Mouse (Mus musculus): ENCODE measurements at regions not wholly inside any gene's neighbourhood (a gene's known extent, or its start where the extent isn't known, plus 50 kb on each side); places are given as distances from the start of the nearest gene placed in this dataset.
A peak's percentile ranks its signal among the peaks of the same experiment; 100 is the strongest.
"Not testable (repeated sequence)": the region's sequence is repeated elsewhere in the genome, so short reads cannot be mapped to it uniquely, and the experiment has no call there.

DNA sequence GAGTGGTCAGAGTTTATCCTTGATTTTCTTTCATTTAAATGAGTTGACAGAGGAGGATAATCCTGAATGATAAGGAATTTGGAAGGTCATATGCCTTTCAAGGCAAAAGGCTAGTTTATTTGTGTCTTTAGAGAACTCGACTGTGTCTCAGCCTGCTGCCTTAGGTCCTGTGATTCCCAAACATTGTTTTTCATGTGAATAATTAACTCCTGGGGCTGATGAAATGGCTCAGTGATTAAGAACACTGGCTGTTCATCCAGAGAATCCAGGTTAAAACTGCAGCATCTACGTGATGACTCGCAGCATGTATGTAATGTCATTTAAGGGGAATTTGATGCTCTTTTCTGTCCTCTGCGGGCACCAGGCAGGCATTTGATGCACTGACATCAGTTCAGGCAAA is 1004.2 kb downstream of the Adgrl3 start:
- no peak for TF ChIP-seq CTCF (IDR thresholded peaks at IDR 0.05)
- TF ChIP-seq EP300 (IDR thresholded peaks at IDR 0.05), result no peak
- Histone ChIP-seq H3K9me3 (ENCODE audit: low read length) (no peaks in the 10 kb centered on the region), H3K4me2 (replicated peaks; ENCODE audit: low read depth, low read length) (no peak overlapping the region), H3K9ac (replicated peaks; ENCODE audit: low read depth) (no peak overlapping the region), H3K27me3 (replicated peaks; ENCODE audit: insufficient read depth, low read length) (no peaks in the 10 kb centered on the region), H3K4me1 (ENCODE audit: insufficient read depth, low read depth, low read length) (no peaks in the 10 kb centered on the region), H3K36me3 (ENCODE audit: insufficient read depth, low read length) (no peaks in the 10 kb centered on the region), H3K4me3 (ENCODE audit: low read depth, low read length) (no peak overlapping the region), H3K27ac (ENCODE audit: low read length) (no peak overlapping the region)
- DNase-seq (ENCODE audit: low spot score) (no peak), ATAC-seq (no peak)
- 57% methylated on average over 4 of the region's 4 CpGs for WGBS

- H3K4me1 ChIP-seq (ENCODE audit: insufficient read depth, low read depth, low read length), result no peaks in the 10 kb centered on the region
- ATAC-seq (no peak), DNase-seq (ENCODE audit: low spot score) (no peak)
- no peak for TF ChIP-seq CTCF (IDR thresholded peaks at IDR 0.05)
- no peaks in the 10 kb centered on the region for H3K36me3 ChIP-seq (ENCODE audit: insufficient read depth, low read length)
- 72% methylated on average over 7 of the region's 7 CpGs for WGBS
- H3K9ac ChIP-seq (replicated peaks; ENCODE audit: low read depth), result no peak overlapping the region
- H3K27ac ChIP-seq (ENCODE audit: low read length), result no peak overlapping the region
- H3K9me3 ChIP-seq (ENCODE audit: low read length), result no peaks in the 10 kb centered on the region
- H3K27me3 ChIP-seq (replicated peaks; ENCODE audit: insufficient read depth, low read length), result no peaks in the 10 kb centered on the region
- H3K4me2 ChIP-seq (replicated peaks; ENCODE audit: low read depth, low read length), result no peak overlapping the region
- H3K4me3 ChIP-seq (ENCODE audit: low read depth, low read length), result no peak overlapping the region
Measured at GRCm38 (mm10) chr5:82034776-82035175, 1014.8 kb downstream of the Adgrl3 start.

- 44% methylated on average over 2 of the region's 2 CpGs for WGBS
- H3K4me2 ChIP-seq (replicated peaks; ENCODE audit: low read depth, low read length), result no peak overlapping the region
- no peaks in the 10 kb centered on the region for H3K9me3 ChIP-seq (ENCODE audit: low read length)
- TF ChIP-seq EP300 (IDR thresholded peaks at IDR 0.05) (no peak), CTCF (IDR thresholded peaks at IDR 0.05) (no peak)
- no peak overlapping the region for H3K9ac ChIP-seq (replicated peaks; ENCODE audit: low read depth)
- no peaks in the 10 kb centered on the region for H3K27me3 ChIP-seq (replicated peaks; ENCODE audit: insufficient read depth, low read length)
- H3K36me3 ChIP-seq (ENCODE audit: insufficient read depth, low read length), result no peaks in the 10 kb centered on the region
- H3K4me1 ChIP-seq (ENCODE audit: insufficient read depth, low read depth, low read length), result no peaks in the 10 kb centered on the region
- DNase-seq (ENCODE audit: low spot score) (peak; percentile 23), ATAC-seq (no peak)
- no peak overlapping the region for H3K27ac ChIP-seq (ENCODE audit: low read length)
- no peak overlapping the region for H3K4me3 ChIP-seq (ENCODE audit: low read depth, low read length)
Measured at GRCm38 (mm10) chr5:82046106-82046505, 1026.2 kb downstream of the Adgrl3 start.

DNA sequence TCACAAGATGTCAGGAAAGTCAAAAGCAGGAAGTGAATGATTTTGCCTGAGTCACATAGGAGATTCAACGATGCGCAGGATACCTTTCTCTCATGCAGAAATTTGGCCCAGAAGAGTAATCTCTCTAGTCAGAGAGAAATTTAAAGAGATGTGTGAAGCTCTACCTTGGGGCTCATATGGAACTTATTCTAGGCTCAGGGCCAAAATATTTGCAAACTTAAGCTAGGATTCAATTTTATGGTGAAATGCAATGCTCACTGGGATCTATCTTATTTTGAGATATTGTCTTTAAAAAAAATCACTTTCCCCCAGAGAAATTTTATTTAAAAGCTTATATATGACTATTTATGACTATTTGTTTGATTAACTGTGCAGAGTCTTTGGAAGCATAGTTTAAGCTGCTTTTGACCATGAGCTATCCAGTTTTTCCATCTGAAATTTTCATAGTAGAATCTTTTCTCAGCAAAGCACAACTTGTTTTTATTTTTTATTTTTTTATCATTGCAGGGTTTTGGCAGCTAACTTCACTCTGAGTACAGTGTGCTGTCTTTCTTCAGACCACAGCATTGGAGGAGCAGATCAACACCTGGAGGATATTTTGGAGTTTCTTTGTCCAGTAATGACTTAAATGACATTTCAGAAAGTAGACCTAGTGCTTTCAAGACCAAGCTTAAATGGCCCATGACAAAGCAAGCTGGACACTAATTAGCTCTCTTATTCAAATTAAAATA is 1039.3 kb downstream of the Adgrl3 start:
- no peaks in the 10 kb centered on the region for H3K4me1 ChIP-seq (ENCODE audit: insufficient read depth, low read depth, low read length)
- no peak overlapping the region for H3K4me3 ChIP-seq (ENCODE audit: low read depth, low read length)
- H3K9ac ChIP-seq (replicated peaks; ENCODE audit: low read depth), result no peak overlapping the region
- WGBS, result 95% methylated on average over 2 of the region's 2 CpGs
- no peak overlapping the region for H3K4me2 ChIP-seq (replicated peaks; ENCODE audit: low read depth, low read length)
- H3K27ac ChIP-seq (ENCODE audit: low read length), result no peak overlapping the region
- no peaks in the 10 kb centered on the region for H3K9me3 ChIP-seq (ENCODE audit: low read length)
- H3K36me3 ChIP-seq (ENCODE audit: insufficient read depth, low read length), result no peaks in the 10 kb centered on the region
- no peak for DNase-seq (ENCODE audit: low spot score)
- TF ChIP-seq EP300 (IDR thresholded peaks at IDR 0.05), result no peak
- no peak for TF ChIP-seq CTCF (IDR thresholded peaks at IDR 0.05)
- H3K27me3 ChIP-seq (replicated peaks; ENCODE audit: insufficient read depth, low read length), result no peaks in the 10 kb centered on the region
- ATAC-seq, result no peak

GRCm38 (mm10) chr5:82060679-82061078 is 1040.7 kb downstream of the Adgrl3 start:
- Histone ChIP-seq H3K4me2 (replicated peaks; ENCODE audit: low read depth, low read length) (no peak overlapping the region), H3K4me3 (ENCODE audit: low read depth, low read length) (no peak overlapping the region), H3K9ac (replicated peaks; ENCODE audit: low read depth) (no peak overlapping the region), H3K27ac (ENCODE audit: low read length) (no peak overlapping the region), H3K27me3 (replicated peaks; ENCODE audit: insufficient read depth, low read length) (no peaks in the 10 kb centered on the region), H3K9me3 (ENCODE audit: low read length) (no peaks in the 10 kb centered on the region), H3K4me1 (ENCODE audit: insufficient read depth, low read depth, low read length) (no peaks in the 10 kb centered on the region), H3K36me3 (ENCODE audit: insufficient read depth, low read length) (no peaks in the 10 kb centered on the region)
- ATAC-seq (no peak), DNase-seq (ENCODE audit: low spot score) (peak; percentile 23)
- WGBS, result 59% methylated on average over 1 of the region's 1 CpGs
- TF ChIP-seq CTCF (IDR thresholded peaks at IDR 0.05) (peak; percentile 58), EP300 (IDR thresholded peaks at IDR 0.05) (no peak)

GRCm38 (mm10) chr5:82069221-82069620 is 1049.3 kb downstream of the Adgrl3 start:
- not testable (repeated sequence) for H3K4me1 ChIP-seq (ENCODE audit: insufficient read depth, low read depth, low read length); H3K27me3 ChIP-seq (replicated peaks; ENCODE audit: insufficient read depth, low read length); H3K9ac ChIP-seq (replicated peaks; ENCODE audit: low read depth); H3K36me3 ChIP-seq (ENCODE audit: insufficient read depth, low read length); H3K27ac ChIP-seq (ENCODE audit: low read length); H3K4me3 ChIP-seq (ENCODE audit: low read depth, low read length); DNase-seq (ENCODE audit: low spot score); H3K9me3 ChIP-seq (ENCODE audit: low read length); H3K4me2 ChIP-seq (replicated peaks; ENCODE audit: low read depth, low read length); ATAC-seq
- 83% methylated on average over 13 of the region's 13 CpGs for WGBS

- TF ChIP-seq CTCF (IDR thresholded peaks at IDR 0.05) (no peak), EP300 (IDR thresholded peaks at IDR 0.05) (no peak)
- Histone ChIP-seq H3K36me3 (ENCODE audit: insufficient read depth, low read length) (no peaks in the 10 kb centered on the region), H3K4me3 (ENCODE audit: low read depth, low read length) (no peak overlapping the region), H3K27ac (ENCODE audit: low read length) (no peak overlapping the region), H3K9me3 (ENCODE audit: low read length) (no peaks in the 10 kb centered on the region), H3K27me3 (replicated peaks; ENCODE audit: insufficient read depth, low read length) (no peaks in the 10 kb centered on the region), H3K9ac (replicated peaks; ENCODE audit: low read depth) (no peak overlapping the region), H3K4me1 (ENCODE audit: insufficient read depth, low read depth, low read length) (no peaks in the 10 kb centered on the region), H3K4me2 (replicated peaks; ENCODE audit: low read depth, low read length) (no peak overlapping the region)
- DNase-seq (ENCODE audit: low spot score), result no peak
- ATAC-seq, result no peak
- 49% methylated on average over 2 of the region's 2 CpGs for WGBS
Measured at GRCm38 (mm10) chr5:82089401-82089800, 1069.5 kb downstream of the Adgrl3 start.

All from lung, postnatal 0 days (tissue).